Mouse (Mus musculus): ENCODE measurements around the gene Camta1. TPM values are rescaled to one million over a fixed set of nuclear protein-coding genes. Genes with fewer than 3 reads are reported as not detected.
A peak's percentile ranks its signal among the peaks of the same experiment; 100 is the strongest.

Camta1 gene
- polyA plus RNA-seq, 1 experiment: 7.7 TPM

- DNase-seq: peak; percentile 67
- Histone ChIP-seq H3K4me3 (ENCODE audit: insufficient read depth, low read depth, low read length) (no peak overlapping the region), H3K4me1 (ENCODE audit: control insufficient read depth, insufficient read depth, low read length) (no peaks in the 10 kb centered on the region), H3K27ac (ENCODE audit: insufficient read depth, low read depth, low read length) (no peak overlapping the region), H3K27me3 (replicated peaks; ENCODE audit: control insufficient read depth, insufficient read depth, low read length) (no peaks in the 10 kb centered on the region), H3K36me3 (ENCODE audit: control insufficient read depth, insufficient read depth, low read length) (no peaks in the 10 kb centered on the region)
- 62% methylated on average over 5 of the region's 5 CpGs for WGBS
- TF ChIP-seq CTCF (conservative IDR thresholded peaks at IDR 0.05; ENCODE audit: insufficient read depth, insufficient read length, low read depth, low read length): no peak
- no peak for TF ChIP-seq POLR2A (IDR thresholded peaks at IDR 0.05; ENCODE audit: low read depth, low read length)
These were observed 365.1 kb downstream of the Camta1 start for GRCm38 (mm10) chr4:151496581-151496980.

GRCm38 (mm10) chr4:151495276-151495882 lies 366.3 kb downstream of the Camta1 start:
- no peak overlapping the region for H3K27ac ChIP-seq (ENCODE audit: insufficient read depth, low read depth, low read length)
- DNase-seq: peak; percentile 50
- no peaks in the 10 kb centered on the region for H3K4me1 ChIP-seq (ENCODE audit: control insufficient read depth, insufficient read depth, low read length)
- no peaks in the 10 kb centered on the region for H3K27me3 ChIP-seq (replicated peaks; ENCODE audit: control insufficient read depth, insufficient read depth, low read length)
- no peaks in the 10 kb centered on the region for H3K36me3 ChIP-seq (ENCODE audit: control insufficient read depth, insufficient read depth, low read length)
- TF ChIP-seq POLR2A (IDR thresholded peaks at IDR 0.05; ENCODE audit: low read depth, low read length) (no peak), CTCF (conservative IDR thresholded peaks at IDR 0.05; ENCODE audit: insufficient read depth, insufficient read length, low read depth, low read length) (no peak)
- H3K4me3 ChIP-seq (ENCODE audit: insufficient read depth, low read depth, low read length): no peak overlapping the region
- 22% methylated on average over 11 of the region's 11 CpGs for WGBS

DNA sequence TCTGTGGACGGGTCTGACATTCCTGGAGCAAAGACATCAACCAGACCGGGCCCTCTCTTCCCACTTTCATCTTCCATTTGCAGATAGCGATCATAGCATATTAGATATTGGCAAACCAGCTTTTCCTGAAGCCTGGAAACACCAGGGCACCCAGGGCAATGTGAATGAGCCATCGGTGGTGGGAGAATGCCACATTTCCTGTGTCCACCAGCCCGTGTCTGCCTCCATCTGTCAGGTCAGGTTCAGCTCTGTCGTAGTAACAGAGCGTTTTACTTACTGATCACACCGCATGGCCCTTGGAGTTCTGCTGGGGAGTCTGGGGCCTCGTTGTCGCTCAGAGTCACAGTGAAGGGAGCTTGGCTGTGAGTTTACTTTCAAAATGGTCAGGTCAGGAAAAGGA lies 368.9 kb downstream of the Camta1 start:
- no peak for DNase-seq
- no peak for TF ChIP-seq POLR2A (IDR thresholded peaks at IDR 0.05; ENCODE audit: low read depth, low read length)
- no peak for TF ChIP-seq CTCF (conservative IDR thresholded peaks at IDR 0.05; ENCODE audit: insufficient read depth, insufficient read length, low read depth, low read length)
- Histone ChIP-seq H3K4me1 (ENCODE audit: control insufficient read depth, insufficient read depth, low read length) (no peaks in the 10 kb centered on the region), H3K27ac (ENCODE audit: insufficient read depth, low read depth, low read length) (no peak overlapping the region), H3K36me3 (ENCODE audit: control insufficient read depth, insufficient read depth, low read length) (no peaks in the 10 kb centered on the region), H3K4me3 (ENCODE audit: insufficient read depth, low read depth, low read length) (no peak overlapping the region), H3K27me3 (replicated peaks; ENCODE audit: control insufficient read depth, insufficient read depth, low read length) (no peaks in the 10 kb centered on the region)
- 46% methylated on average over 10 of the region's 10 CpGs for WGBS

DNA sequence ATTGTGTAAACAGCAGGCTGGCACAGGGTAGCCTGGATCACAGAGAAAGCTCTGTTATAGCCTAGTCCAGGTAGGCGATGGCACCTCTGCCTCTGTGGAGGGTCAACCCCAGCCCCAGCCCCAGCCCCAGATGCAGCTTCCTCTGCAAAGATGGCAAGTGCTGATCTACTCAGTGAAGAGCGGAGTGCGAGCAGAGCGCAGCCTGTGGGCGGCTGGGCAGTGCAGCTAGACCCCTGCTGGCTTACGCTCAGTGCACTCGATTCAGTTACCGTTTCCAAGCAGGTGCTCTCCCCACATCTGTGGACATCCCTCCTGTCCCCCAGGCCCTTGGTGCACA lies 377.7 kb downstream of the Camta1 start:
- TF ChIP-seq CTCF (conservative IDR thresholded peaks at IDR 0.05; ENCODE audit: insufficient read depth, insufficient read length, low read depth, low read length): no peak
- TF ChIP-seq POLR2A (IDR thresholded peaks at IDR 0.05; ENCODE audit: low read depth, low read length): no peak
- H3K27ac ChIP-seq (ENCODE audit: insufficient read depth, low read depth, low read length): no peak overlapping the region
- no peak overlapping the region for H3K4me3 ChIP-seq (ENCODE audit: insufficient read depth, low read depth, low read length)
- no peaks in the 10 kb centered on the region for H3K36me3 ChIP-seq (ENCODE audit: control insufficient read depth, insufficient read depth, low read length)
- 61% methylated on average over 8 of the region's 8 CpGs for WGBS
- no peaks in the 10 kb centered on the region for H3K4me1 ChIP-seq (ENCODE audit: control insufficient read depth, insufficient read depth, low read length)
- DNase-seq: no peak
- no peaks in the 10 kb centered on the region for H3K27me3 ChIP-seq (replicated peaks; ENCODE audit: control insufficient read depth, insufficient read depth, low read length)

DNA sequence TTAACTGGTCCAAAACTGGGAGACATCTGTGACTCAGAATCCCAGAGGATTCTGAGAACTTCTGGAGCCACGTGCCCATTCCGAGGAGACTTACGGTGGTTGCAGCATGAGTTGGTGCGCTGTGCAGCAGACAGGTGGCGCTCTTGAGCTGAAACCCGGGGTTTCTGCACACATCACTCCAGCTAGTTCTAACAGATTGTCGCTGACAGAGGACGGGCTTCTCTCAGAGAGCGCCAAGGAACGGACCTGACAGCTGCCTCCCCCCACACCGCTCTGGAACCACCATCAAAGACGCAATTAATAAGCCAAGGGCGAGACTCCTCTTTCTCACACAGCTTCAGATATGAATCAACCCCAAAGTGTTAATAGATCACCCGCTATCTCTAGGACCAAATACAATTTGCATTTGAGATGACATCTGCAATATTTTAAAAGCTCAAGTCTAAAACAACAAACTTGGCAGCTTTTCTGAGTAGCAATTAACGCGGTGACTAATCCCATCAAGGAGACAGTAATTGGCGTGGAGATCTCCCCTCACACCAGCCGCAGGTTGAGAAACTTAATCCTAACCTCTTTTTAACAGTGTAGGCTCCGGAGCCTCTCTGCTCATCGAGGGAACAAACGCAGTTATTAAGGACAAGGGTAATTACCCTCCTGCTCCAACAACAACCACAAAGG lies 378.2 kb downstream of the Camta1 start:
- no peaks in the 10 kb centered on the region for H3K36me3 ChIP-seq (ENCODE audit: control insufficient read depth, insufficient read depth, low read length)
- no peaks in the 10 kb centered on the region for H3K27me3 ChIP-seq (replicated peaks; ENCODE audit: control insufficient read depth, insufficient read depth, low read length)
- no peaks in the 10 kb centered on the region for H3K4me1 ChIP-seq (ENCODE audit: control insufficient read depth, insufficient read depth, low read length)
- 8% methylated on average over 21 of the region's 21 CpGs for WGBS
- TF ChIP-seq CTCF (conservative IDR thresholded peaks at IDR 0.05; ENCODE audit: insufficient read depth, insufficient read length, low read depth, low read length) (peak; percentile 84), POLR2A (IDR thresholded peaks at IDR 0.05; ENCODE audit: low read depth, low read length) (no peak)
- no peak overlapping the region for H3K4me3 ChIP-seq (ENCODE audit: insufficient read depth, low read depth, low read length)
- peak; percentile 51 for DNase-seq
- H3K27ac ChIP-seq (ENCODE audit: insufficient read depth, low read depth, low read length): no peak overlapping the region

DNA sequence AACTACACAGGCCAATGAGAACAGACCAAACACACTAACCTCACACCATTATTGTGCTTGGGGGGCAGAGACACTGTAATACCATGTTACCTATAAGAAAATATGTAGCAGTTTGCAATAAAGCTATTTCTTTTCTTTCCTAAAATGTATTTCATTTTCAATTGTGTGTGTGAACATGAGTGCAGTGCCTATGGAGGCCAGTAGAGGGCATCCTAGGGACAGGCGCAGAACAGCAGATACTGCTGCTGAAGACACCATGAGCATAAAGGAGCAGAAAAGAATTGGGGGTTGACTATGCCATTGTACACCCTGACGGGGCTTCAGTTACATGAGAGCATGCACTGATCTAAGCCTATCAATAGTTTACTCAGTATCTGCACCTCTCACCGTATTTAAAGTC lies 380.7 kb downstream of the Camta1 start:
- WGBS: 94% methylated on average over 3 of the region's 3 CpGs
- Histone ChIP-seq H3K4me1 (ENCODE audit: control insufficient read depth, insufficient read depth, low read length) (no peaks in the 10 kb centered on the region), H3K27ac (ENCODE audit: insufficient read depth, low read depth, low read length) (no peak overlapping the region), H3K27me3 (replicated peaks; ENCODE audit: control insufficient read depth, insufficient read depth, low read length) (no peaks in the 10 kb centered on the region), H3K36me3 (ENCODE audit: control insufficient read depth, insufficient read depth, low read length) (no peaks in the 10 kb centered on the region), H3K4me3 (ENCODE audit: insufficient read depth, low read depth, low read length) (no peak overlapping the region)
- 0 out of 2 replicates have a peak, but pooled peaks have one; percentile 6 for TF ChIP-seq CTCF (conservative IDR thresholded peaks at IDR 0.05; ENCODE audit: insufficient read depth, insufficient read length, low read depth, low read length)
- TF ChIP-seq POLR2A (IDR thresholded peaks at IDR 0.05; ENCODE audit: low read depth, low read length): no peak
- DNase-seq: no peak

DNA sequence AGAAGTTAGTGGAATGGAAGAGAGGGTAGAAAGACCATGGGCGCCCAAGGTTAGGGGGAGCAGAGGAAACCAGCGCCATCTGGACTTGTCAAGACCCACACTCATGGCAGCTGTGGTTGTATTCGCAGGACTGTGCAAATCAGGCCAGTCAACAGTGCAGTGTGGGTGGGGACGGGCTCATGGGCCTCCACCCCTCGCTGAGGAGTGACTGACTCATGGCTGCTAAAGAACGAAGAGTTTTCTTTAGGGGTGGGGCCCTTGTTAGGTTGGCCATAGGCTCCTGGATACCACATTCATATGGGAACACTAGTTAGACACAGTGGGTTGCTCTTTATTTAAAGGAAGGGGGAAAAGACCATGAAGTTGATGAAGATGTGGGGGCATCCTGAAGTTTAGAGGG lies 383.7 kb downstream of the Camta1 start:
- H3K36me3 ChIP-seq (ENCODE audit: control insufficient read depth, insufficient read depth, low read length): no peaks in the 10 kb centered on the region
- no peak for DNase-seq
- H3K27me3 ChIP-seq (replicated peaks; ENCODE audit: control insufficient read depth, insufficient read depth, low read length): no peaks in the 10 kb centered on the region
- no peak for TF ChIP-seq CTCF (conservative IDR thresholded peaks at IDR 0.05; ENCODE audit: insufficient read depth, insufficient read length, low read depth, low read length)
- TF ChIP-seq POLR2A (IDR thresholded peaks at IDR 0.05; ENCODE audit: low read depth, low read length): no peak
- no peak overlapping the region for H3K4me3 ChIP-seq (ENCODE audit: insufficient read depth, low read depth, low read length)
- H3K4me1 ChIP-seq (ENCODE audit: control insufficient read depth, insufficient read depth, low read length): no peaks in the 10 kb centered on the region
- WGBS: 86% methylated on average over 6 of the region's 6 CpGs
- H3K27ac ChIP-seq (ENCODE audit: insufficient read depth, low read depth, low read length): no peak overlapping the region
